Mouse (Mus musculus) intestine, embryonic 15.5 days (tissue): ENCODE measurements around the gene Chga. TPM values are rescaled to one million over a fixed set of nuclear protein-coding genes. Genes with fewer than 3 reads are reported as not detected.

Experiments
- ATAC-seq: fragments of 200-750 bp; cut with Nextera tagmentation; 2 replicates; pipeline ENCODE4 v1.8.0; 2017; ENCODE audit warnings: moderate TSS enrichment, moderate library complexity
- H3K27ac ChIP-seq: fragments of 300-500 bp; sonication (generic); 2 replicates; pipeline ENCODE4 v1.5.1; 2015; ENCODE audit warnings: mild to moderate bottlenecking, inconsistent platforms
- H3K27me3 ChIP-seq: fragments of 300-500 bp; sonication (generic); replicated peaks from 2 replicates; pipeline ENCODE4 v1.6.1; 2015; ENCODE audit warnings: inconsistent platforms
- H3K36me3 ChIP-seq: fragments of 300-500 bp; sonication (generic); 2 replicates; pipeline ENCODE4 v1.6.1; 2015; ENCODE audit warnings: inconsistent platforms
- H3K4me1 ChIP-seq: fragments of 300-500 bp; sonication (generic); replicated peaks from 2 replicates; pipeline ENCODE4 v1.6.1; 2015; ENCODE audit warnings: inconsistent platforms
- H3K4me2 ChIP-seq: fragments of 300-500 bp; sonication (generic); replicated peaks from 2 replicates; pipeline ENCODE4 v1.6.1; 2015; ENCODE audit warnings: mild to moderate bottlenecking, inconsistent platforms
- H3K4me3 ChIP-seq: fragments of 300-500 bp; sonication (generic); replicated peaks from 2 replicates; pipeline ENCODE4 v1.5.1; 2015; ENCODE audit warnings: inconsistent platforms
- H3K9ac ChIP-seq: fragments of 300-500 bp; sonication (generic); 2 replicates; pipeline ENCODE4 v1.6.1; 2015; ENCODE audit warnings: inconsistent platforms
- H3K9me3 ChIP-seq: fragments of 300-500 bp; sonication (generic); 2 replicates; pipeline ENCODE4 v1.6.1; 2016; ENCODE audit warnings: inconsistent platforms
- whole genome bisulfite sequencing: fragments of 180-500 bp; shearing (Covaris S2); methylation state at CpG from one replicate; pipeline ENCODE4 v1.1.7; 2015; 5-methylcytosine and 5-hydroxymethylcytosine counted together
- polyA plus RNA-seq: library from polyadenylated mRNA; unstranded; fragments of >200 nt; fragmentation: Nextera tagmentation; extraction: Ambion mirVana; gene quantifications from 2 replicates; pipeline ENCODE4 v1.2.1, GENCODE M21; 2015

The Chga gene
- polyA plus RNA-seq, 1 experiment from 2014 or later, result 26.2 TPM

GRCm38 (mm10) chr12:102568219-102568618 is 13.4 kb downstream of the Chga start:
- WGBS, result 75% methylated on average over 7 of the region's 7 CpGs
- no peak for ATAC-seq
- Histone ChIP-seq H3K4me2 (no peak overlapping the region), H3K4me1 (no peaks in the 10 kb centered on the region), H3K27me3 (no peaks in the 10 kb centered on the region), H3K9ac (no peak overlapping the region), H3K4me3 (no peak overlapping the region), H3K9me3 (no peaks in the 10 kb centered on the region), H3K36me3 (peaks cover 7% of the 10 kb centered on the region; the same call in 1 of the 2 replicates), H3K27ac (no peak overlapping the region)

- no peak overlapping the region for H3K9ac ChIP-seq
Measured at GRCm38 (mm10) chr12:102570111-102570510, 15.3 kb downstream of the Chga start.

GRCm38 (mm10) chr12:102570734-102571133 is 16.0 kb downstream of the Chga start:
- H3K4me3 ChIP-seq, result no peak overlapping the region
- 82% methylated on average over 5 of the region's 5 CpGs for WGBS
- no peaks in the 10 kb centered on the region for H3K9me3 ChIP-seq
- peaks cover 13% of the 10 kb centered on the region for H3K36me3 ChIP-seq
- H3K4me1 ChIP-seq, result no peaks in the 10 kb centered on the region
- no peak for ATAC-seq
- H3K27me3 ChIP-seq, result no peaks in the 10 kb centered on the region
- no peak overlapping the region for H3K4me2 ChIP-seq
- no peak overlapping the region for H3K27ac ChIP-seq
- H3K9ac ChIP-seq, result no peak overlapping the region

More at GRCm38 (mm10) chr12:102570111-102570510, 15.3 kb downstream of the Chga start:
- no peak for ATAC-seq
- WGBS, result 91% methylated on average over 13 of the region's 13 CpGs
- Histone ChIP-seq H3K4me1 (no peaks in the 10 kb centered on the region), H3K36me3 (peaks cover 13% of the 10 kb centered on the region), H3K4me2 (no peak overlapping the region), H3K4me3 (no peak overlapping the region), H3K9me3 (no peaks in the 10 kb centered on the region), H3K27ac (no peak overlapping the region), H3K27me3 (no peaks in the 10 kb centered on the region)

- H3K9me3 ChIP-seq, result no peaks in the 10 kb centered on the region
- H3K27me3 ChIP-seq, result no peaks in the 10 kb centered on the region
- H3K4me3 ChIP-seq, result no peak overlapping the region
- ATAC-seq, result no peak
- no peak overlapping the region for H3K27ac ChIP-seq
- WGBS, result 87% methylated on average over 9 of the region's 9 CpGs
- no peaks in the 10 kb centered on the region for H3K4me1 ChIP-seq
- H3K4me2 ChIP-seq, result no peak overlapping the region
- peaks cover 13% of the 10 kb centered on the region for H3K36me3 ChIP-seq
- no peak overlapping the region for H3K9ac ChIP-seq
Measured at GRCm38 (mm10) chr12:102571666-102572065, 16.9 kb downstream of the Chga start.

- Histone ChIP-seq H3K4me3 (no peak overlapping the region), H3K27ac (no peak overlapping the region), H3K9me3 (no peaks in the 10 kb centered on the region), H3K36me3 (peaks cover 13% of the 10 kb centered on the region), H3K4me2 (no peak overlapping the region), H3K4me1 (peaks cover 7% of the 10 kb centered on the region; the same call in 1 of the 2 replicates), H3K9ac (no peak overlapping the region), H3K27me3 (no peaks in the 10 kb centered on the region)
- ATAC-seq, result no peak
- WGBS, result 64% methylated on average over 7 of the region's 7 CpGs
Measured at GRCm38 (mm10) chr12:102573036-102573435, 18.3 kb downstream of the Chga start.

- Histone ChIP-seq H3K4me2 (no peak overlapping the region), H3K27ac (no peak overlapping the region), H3K9ac (no peak overlapping the region), H3K9me3 (no peaks in the 10 kb centered on the region), H3K4me3 (no peak overlapping the region), H3K27me3 (no peaks in the 10 kb centered on the region), H3K36me3 (peaks cover 11% of the 10 kb centered on the region), H3K4me1 (peaks cover 7% of the 10 kb centered on the region; the same call in 1 of the 2 replicates)
- WGBS, result 82% methylated on average over 5 of the region's 5 CpGs
- no peak for ATAC-seq
Measured at GRCm38 (mm10) chr12:102575541-102576329, 21.0 kb downstream of the Chga start.

- H3K27ac ChIP-seq, result peak overlapping the region; percentile 45; the same call in 1 of the 2 replicates
- no peak overlapping the region for H3K4me3 ChIP-seq
- no peaks in the 10 kb centered on the region for H3K9me3 ChIP-seq
- H3K4me2 ChIP-seq, result no peak overlapping the region
- no peak overlapping the region for H3K9ac ChIP-seq
- peak; percentile 41; the same call in 1 of the 2 replicates for ATAC-seq
- 45% methylated on average over 10 of the region's 10 CpGs for WGBS
- peaks cover 11% of the 10 kb centered on the region for H3K36me3 ChIP-seq
- no peaks in the 10 kb centered on the region for H3K27me3 ChIP-seq
- H3K4me1 ChIP-seq, result peaks cover 7% of the 10 kb centered on the region; the same call in 1 of the 2 replicates
Measured at GRCm38 (mm10) chr12:102576659-102577398, 22.1 kb downstream of the Chga start.

GRCm38 (mm10) chr12:102579041-102579440 is 24.3 kb downstream of the Chga start:
- no peaks in the 10 kb centered on the region for H3K27me3 ChIP-seq
- peaks cover 7% of the 10 kb centered on the region; the same call in 1 of the 2 replicates for H3K4me1 ChIP-seq
- no peak overlapping the region for H3K9ac ChIP-seq
- H3K36me3 ChIP-seq, result peaks cover 5% of the 10 kb centered on the region
- H3K27ac ChIP-seq, result no peak overlapping the region
- no peak overlapping the region for H3K4me3 ChIP-seq
- no peaks in the 10 kb centered on the region for H3K9me3 ChIP-seq
- no peak overlapping the region for H3K4me2 ChIP-seq
- peak; percentile 58; the same call in 1 of the 2 replicates for ATAC-seq
- 62% methylated on average over 6 of the region's 6 CpGs for WGBS

GRCm38 (mm10) chr12:102581579-102582196 is 26.9 kb downstream of the Chga start:
- Histone ChIP-seq H3K27me3 (no peaks in the 10 kb centered on the region), H3K9me3 (no peaks in the 10 kb centered on the region), H3K4me1 (peaks cover 7% of the 10 kb centered on the region; the same call in 1 of the 2 replicates), H3K36me3 (peaks cover 5% of the 10 kb centered on the region), H3K27ac (no peak overlapping the region), H3K9ac (no peak overlapping the region), H3K4me3 (no peak overlapping the region), H3K4me2 (no peak overlapping the region)
- 72% methylated on average over 5 of the region's 5 CpGs for WGBS
- no peak for ATAC-seq

GRCm38 (mm10) chr12:102582441-102582840 is 27.7 kb downstream of the Chga start:
- 73% methylated on average over 11 of the region's 11 CpGs for WGBS
- no peaks in the 10 kb centered on the region for H3K27me3 ChIP-seq
- H3K9ac ChIP-seq, result no peak overlapping the region
- H3K4me2 ChIP-seq, result no peak overlapping the region
- ATAC-seq, result no peak
- no peak overlapping the region for H3K4me3 ChIP-seq
- peaks cover under 1% of the 10 kb centered on the region; the same call in 1 of the 2 replicates for H3K4me1 ChIP-seq
- peaks cover 5% of the 10 kb centered on the region for H3K36me3 ChIP-seq
- H3K27ac ChIP-seq, result no peak overlapping the region
- H3K9me3 ChIP-seq, result no peaks in the 10 kb centered on the region

GRCm38 (mm10) chr12:102585390-102585789 is 30.6 kb downstream of the Chga start:
- 89% methylated on average over 3 of the region's 3 CpGs for WGBS
- no peak overlapping the region for H3K4me3 ChIP-seq
- no peak overlapping the region for H3K9ac ChIP-seq
- no peaks in the 10 kb centered on the region; the same call in 1 of the 2 replicates for H3K4me1 ChIP-seq
- no peaks in the 10 kb centered on the region for H3K27me3 ChIP-seq
- no peak overlapping the region for H3K27ac ChIP-seq
- H3K9me3 ChIP-seq, result no peaks in the 10 kb centered on the region
- no peak for ATAC-seq
- H3K36me3 ChIP-seq, result peaks cover 5% of the 10 kb centered on the region; the same call in 1 of the 2 replicates
- no peak overlapping the region for H3K4me2 ChIP-seq
